Mouse (Mus musculus): ENCODE data around the gene Gm20532. TPM values are rescaled to one million over a fixed set of nuclear protein-coding genes. Genes with fewer than 3 reads are reported as not detected.

The Gm20532 gene
- polyA plus RNA-seq, 1 experiment from 2014 or later: not detected

DNA sequence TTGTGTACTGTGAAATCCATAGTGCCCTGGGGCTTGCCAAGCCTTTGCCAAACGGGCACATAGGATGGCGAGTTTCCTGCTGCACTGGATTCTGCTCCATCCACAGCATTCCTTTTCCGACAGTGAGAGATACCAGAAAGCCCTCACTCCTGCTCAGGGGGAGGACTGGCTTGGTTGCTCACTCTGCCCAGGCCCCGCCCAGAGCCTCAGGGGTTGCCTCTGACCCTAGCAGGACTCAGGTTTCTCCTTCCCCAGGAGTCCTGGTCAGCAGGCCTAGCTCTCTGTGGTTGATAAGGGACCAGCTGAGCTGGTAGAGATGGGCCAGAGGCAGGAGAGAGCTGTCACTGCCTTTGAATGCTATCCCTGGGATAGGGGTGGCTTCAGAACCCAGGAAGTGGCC, 2.1 kb downstream of the Gm20532 start:
- Histone ChIP-seq H3K9me3 (replicated peaks; ENCODE audit: control insufficient read depth, low read length) (no peaks in the 10 kb centered on the region), H3K36me3 (ENCODE audit: control insufficient read depth, insufficient read depth) (peaks cover 7% of the 10 kb centered on the region), H3K4me1 (ENCODE audit: control insufficient read depth, insufficient read depth, low read length) (peaks cover 19% of the 10 kb centered on the region), H3K27ac (ENCODE audit: low read length) (peak overlapping the region; percentile 81), H3K4me2 (ENCODE audit: low read depth, low read length) (peak overlapping the region; percentile 81), H3K4me3 (ENCODE audit: low read length) (peak overlapping the region; percentile 73), H3K27me3 (ENCODE audit: control insufficient read depth, insufficient read depth, low read length) (no peaks in the 10 kb centered on the region; the same call in 1 of the 2 replicates), H3K9ac (ENCODE audit: low read length) (peak overlapping the region; percentile 83)
- 31% methylated on average over 4 of the region's 4 CpGs for WGBS
- no peak for ATAC-seq (replicated peaks; ENCODE audit: extremely low read depth, insufficient read depth, low FRiP score)

DNA sequence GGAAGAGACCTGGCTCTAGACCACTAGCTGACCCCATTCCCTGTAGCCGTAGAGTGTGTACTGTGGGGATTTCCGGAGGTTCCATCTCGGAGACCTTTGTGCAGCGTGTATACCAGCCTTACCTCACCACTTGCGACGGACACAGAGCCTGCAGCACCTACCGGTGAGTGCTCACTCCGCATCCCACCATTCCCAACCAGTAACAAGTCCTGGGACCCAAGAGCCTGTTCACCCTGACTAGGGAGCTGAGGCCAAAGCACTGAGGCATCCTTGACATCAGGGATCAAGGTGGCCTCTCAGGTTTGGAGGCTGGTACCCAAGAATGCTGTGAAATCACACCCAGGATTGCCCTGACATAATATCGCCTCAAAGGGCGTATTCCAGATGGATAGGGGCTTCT, 2.8 kb downstream of the Gm20532 start:
- Histone ChIP-seq H3K27me3 (ENCODE audit: control insufficient read depth, insufficient read depth, low read length) (no peaks in the 10 kb centered on the region; the same call in 1 of the 2 replicates), H3K4me1 (ENCODE audit: control insufficient read depth, insufficient read depth, low read length) (peaks cover 19% of the 10 kb centered on the region), H3K9ac (ENCODE audit: low read length) (peak overlapping the region; percentile 83), H3K27ac (ENCODE audit: low read length) (peak overlapping the region; percentile 81; the same call in 1 of the 2 replicates), H3K36me3 (ENCODE audit: control insufficient read depth, insufficient read depth) (peaks cover 10% of the 10 kb centered on the region), H3K4me3 (ENCODE audit: low read length) (peak overlapping the region; percentile 73), H3K4me2 (ENCODE audit: low read depth, low read length) (peak overlapping the region; percentile 81), H3K9me3 (replicated peaks; ENCODE audit: control insufficient read depth, low read length) (no peaks in the 10 kb centered on the region)
- WGBS: 81% methylated on average over 10 of the region's 10 CpGs
- ATAC-seq (replicated peaks; ENCODE audit: extremely low read depth, insufficient read depth, low FRiP score): no peak

GRCm38 (mm10) chr2:26590282-26590681, 3.8 kb downstream of the Gm20532 start:
- peak overlapping the region; percentile 81 for H3K4me2 ChIP-seq (ENCODE audit: low read depth, low read length)
- no peak for ATAC-seq (replicated peaks; ENCODE audit: extremely low read depth, insufficient read depth, low FRiP score)
- H3K4me3 ChIP-seq (ENCODE audit: low read length): peak overlapping the region; percentile 73
- peak overlapping the region; percentile 34; the same call in 1 of the 2 replicates for H3K9ac ChIP-seq (ENCODE audit: low read length)
- peak overlapping the region; percentile 10; the same call in 1 of the 2 replicates for H3K27ac ChIP-seq (ENCODE audit: low read length)
- H3K9me3 ChIP-seq (replicated peaks; ENCODE audit: control insufficient read depth, low read length): no peaks in the 10 kb centered on the region
- no peaks in the 10 kb centered on the region; the same call in 1 of the 2 replicates for H3K27me3 ChIP-seq (ENCODE audit: control insufficient read depth, insufficient read depth, low read length)
- H3K4me1 ChIP-seq (ENCODE audit: control insufficient read depth, insufficient read depth, low read length): peaks cover 19% of the 10 kb centered on the region
- peaks cover 16% of the 10 kb centered on the region for H3K36me3 ChIP-seq (ENCODE audit: control insufficient read depth, insufficient read depth)
- 86% methylated on average over 7 of the region's 7 CpGs for WGBS

DNA sequence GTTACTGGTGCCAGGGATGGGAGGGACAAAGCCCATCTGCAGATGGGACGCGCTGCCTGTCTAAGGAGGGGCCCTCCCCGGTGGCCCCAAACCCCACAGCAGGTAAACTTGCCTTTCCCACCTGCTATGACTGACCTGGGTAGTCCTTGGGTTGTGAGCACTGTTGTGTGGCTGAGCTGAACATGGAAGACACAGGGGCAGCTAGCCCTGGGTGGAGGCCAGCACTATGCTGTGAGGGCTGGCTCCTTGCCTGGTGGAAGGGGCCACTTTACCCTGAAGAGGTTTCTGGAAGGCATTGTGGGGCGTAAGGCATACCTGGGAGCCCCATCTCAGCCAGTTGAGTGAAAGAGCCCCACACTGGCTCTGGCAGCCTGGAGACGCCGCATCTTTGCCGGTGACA, 4.5 kb downstream of the Gm20532 start:
- Histone ChIP-seq H3K9ac (ENCODE audit: low read length) (peak overlapping the region; percentile 34; the same call in 1 of the 2 replicates), H3K9me3 (replicated peaks; ENCODE audit: control insufficient read depth, low read length) (no peaks in the 10 kb centered on the region), H3K4me1 (ENCODE audit: control insufficient read depth, insufficient read depth, low read length) (peaks cover 19% of the 10 kb centered on the region), H3K36me3 (ENCODE audit: control insufficient read depth, insufficient read depth) (peaks cover 16% of the 10 kb centered on the region), H3K4me3 (ENCODE audit: low read length) (peak overlapping the region; percentile 13; the same call in 1 of the 2 replicates), H3K27me3 (ENCODE audit: control insufficient read depth, insufficient read depth, low read length) (no peaks in the 10 kb centered on the region; the same call in 1 of the 2 replicates), H3K4me2 (ENCODE audit: low read depth, low read length) (peak overlapping the region; percentile 81; the same call in 1 of the 2 replicates), H3K27ac (ENCODE audit: low read length) (no peak overlapping the region; the same call in 1 of the 2 replicates)
- ATAC-seq (replicated peaks; ENCODE audit: extremely low read depth, insufficient read depth, low FRiP score): no peak
- 85% methylated on average over 7 of the region's 7 CpGs for WGBS

DNA sequence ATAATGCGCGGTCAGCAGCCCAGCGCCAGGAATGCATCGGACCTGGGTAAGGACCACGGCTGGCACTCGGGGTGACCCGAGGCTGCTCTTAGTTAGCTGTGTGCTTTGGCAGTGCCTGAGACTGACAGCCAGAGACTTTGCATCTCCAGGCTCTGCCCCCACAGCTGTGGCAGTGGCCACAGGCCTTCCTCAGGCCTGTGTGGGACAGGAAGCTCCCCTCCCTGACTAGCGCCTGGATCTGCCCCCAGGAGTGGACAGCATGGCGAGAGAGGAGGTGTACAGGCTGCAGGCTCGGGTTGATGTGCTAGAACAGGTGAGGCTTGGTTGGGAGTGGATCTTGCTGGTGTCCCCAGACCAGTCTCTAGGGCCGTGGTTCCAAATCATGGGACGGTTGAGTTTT, 5.0 kb downstream of the Gm20532 start:
- H3K4me2 ChIP-seq (ENCODE audit: low read depth, low read length): no peak overlapping the region
- H3K4me1 ChIP-seq (ENCODE audit: control insufficient read depth, insufficient read depth, low read length): peaks cover 17% of the 10 kb centered on the region
- peaks cover 16% of the 10 kb centered on the region for H3K36me3 ChIP-seq (ENCODE audit: control insufficient read depth, insufficient read depth)
- no peaks in the 10 kb centered on the region; the same call in 1 of the 2 replicates for H3K27me3 ChIP-seq (ENCODE audit: control insufficient read depth, insufficient read depth, low read length)
- 80% methylated on average over 12 of the region's 12 CpGs for WGBS
- peak overlapping the region; percentile 34; the same call in 1 of the 2 replicates for H3K9ac ChIP-seq (ENCODE audit: low read length)
- H3K27ac ChIP-seq (ENCODE audit: low read length): no peak overlapping the region
- H3K4me3 ChIP-seq (ENCODE audit: low read length): no peak overlapping the region
- ATAC-seq (replicated peaks; ENCODE audit: extremely low read depth, insufficient read depth, low FRiP score): no peak
- H3K9me3 ChIP-seq (replicated peaks; ENCODE audit: control insufficient read depth, low read length): no peaks in the 10 kb centered on the region

GRCm38 (mm10) chr2:26593211-26594021, 7.0 kb downstream of the Gm20532 start:
- Histone ChIP-seq H3K9me3 (replicated peaks; ENCODE audit: control insufficient read depth, low read length) (no peaks in the 10 kb centered on the region), H3K4me2 (ENCODE audit: low read depth, low read length) (no peak overlapping the region), H3K9ac (ENCODE audit: low read length) (no peak overlapping the region), H3K27ac (ENCODE audit: low read length) (no peak overlapping the region; the same call in 1 of the 2 replicates), H3K4me1 (ENCODE audit: control insufficient read depth, insufficient read depth, low read length) (peaks cover 8% of the 10 kb centered on the region), H3K4me3 (ENCODE audit: low read length) (no peak overlapping the region), H3K27me3 (ENCODE audit: control insufficient read depth, insufficient read depth, low read length) (no peaks in the 10 kb centered on the region), H3K36me3 (ENCODE audit: control insufficient read depth, insufficient read depth) (peaks cover 16% of the 10 kb centered on the region)
- WGBS: 67% methylated on average over 9 of the region's 9 CpGs
- ATAC-seq (replicated peaks; ENCODE audit: extremely low read depth, insufficient read depth, low FRiP score): peak; percentile 1; the same call in 1 of the 2 replicates

- H3K27me3 ChIP-seq (ENCODE audit: control insufficient read depth, insufficient read depth, low read length): no peaks in the 10 kb centered on the region
- no peaks in the 10 kb centered on the region for H3K9me3 ChIP-seq (replicated peaks; ENCODE audit: control insufficient read depth, low read length)
- H3K36me3 ChIP-seq (ENCODE audit: control insufficient read depth, insufficient read depth): peaks cover 16% of the 10 kb centered on the region
- H3K9ac ChIP-seq (ENCODE audit: low read length): no peak overlapping the region
- H3K4me1 ChIP-seq (ENCODE audit: control insufficient read depth, insufficient read depth, low read length): peaks cover 7% of the 10 kb centered on the region
- WGBS: 54% methylated on average over 9 of the region's 9 CpGs
- no peak overlapping the region for H3K4me2 ChIP-seq (ENCODE audit: low read depth, low read length)
- no peak overlapping the region for H3K4me3 ChIP-seq (ENCODE audit: low read length)
- ATAC-seq (replicated peaks; ENCODE audit: extremely low read depth, insufficient read depth, low FRiP score): peak; percentile 2
- H3K27ac ChIP-seq (ENCODE audit: low read length): no peak overlapping the region
These were observed 7.5 kb downstream of the Gm20532 start for GRCm38 (mm10) chr2:26594022-26594346.

GRCm38 (mm10) chr2:26594461-26594933, 8.1 kb downstream of the Gm20532 start:
- Histone ChIP-seq H3K4me1 (ENCODE audit: control insufficient read depth, insufficient read depth, low read length) (peaks cover 7% of the 10 kb centered on the region), H3K4me2 (ENCODE audit: low read depth, low read length) (no peak overlapping the region), H3K27me3 (ENCODE audit: control insufficient read depth, insufficient read depth, low read length) (no peaks in the 10 kb centered on the region), H3K4me3 (ENCODE audit: low read length) (no peak overlapping the region), H3K9me3 (replicated peaks; ENCODE audit: control insufficient read depth, low read length) (no peaks in the 10 kb centered on the region), H3K36me3 (ENCODE audit: control insufficient read depth, insufficient read depth) (peaks cover 16% of the 10 kb centered on the region), H3K27ac (ENCODE audit: low read length) (no peak overlapping the region), H3K9ac (ENCODE audit: low read length) (no peak overlapping the region)
- ATAC-seq (replicated peaks; ENCODE audit: extremely low read depth, insufficient read depth, low FRiP score): 0 out of 2 replicates have a peak, but pooled peaks have one; percentile 0
- 75% methylated on average over 7 of the region's 7 CpGs for WGBS
